Mouse (Mus musculus) common myeloid progenitor, adult 5-6 weeks (primary cell): Measurements from ENCODE around the gene Clic6. TPM values are rescaled to one million over a fixed set of nuclear protein-coding genes. Genes with fewer than 3 reads are reported as not detected.
"Not testable (repeated sequence)": the region's sequence is repeated elsewhere in the genome, so short reads cannot be mapped to it uniquely, and the experiment has no call there.

Experiments used
- ATAC-seq: replicated peaks from 2 replicates; pipeline ENCODE4 v1.8.0; 2016; ENCODE audit warnings: low read depth, mild to moderate bottlenecking, moderate TSS enrichment, inconsistent platforms; ENCODE audit not compliant: poor library complexity, severe bottlenecking
- total RNA-seq: library from RNA; stranded (forward); fragments of 200-1000, 187-1606 nt; gene quantifications from 2 replicates; pipeline ENCODE4 v1.2.3, GENCODE M21; 2017

The Clic6 gene
- total RNA-seq, 1 experiment from 2014 or later: not detected

- no peak for ATAC-seq
These were observed 18.5 kb upstream of the Clic6 start for GRCm38 (mm10) chr16:92467041-92467440.

GRCm38 (mm10) chr16:92468459-92468858 lies 17.1 kb upstream of the Clic6 start:
- ATAC-seq: no peak

- no peak for ATAC-seq
These were observed 14.8 kb upstream of the Clic6 start, which contains the start of gene Rcan1 for GRCm38 (mm10) chr16:92470706-92471105. Gene Rcan1 (minus strand): TSS chr16:92470867.

GRCm38 (mm10) chr16:92472898-92473297 lies 12.6 kb upstream of the Clic6 start:
- no peak for ATAC-seq

GRCm38 (mm10) chr16:92475093-92475860 lies 10.3 kb upstream of the Clic6 start:
- ATAC-seq: 0 out of 2 replicates have a peak, but pooled peaks have one; percentile 44

- ATAC-seq: peak; percentile 73
These were observed 6.9 kb upstream of the Clic6 start for GRCm38 (mm10) chr16:92478561-92479150.

- no peak for ATAC-seq
These were observed 1.6 kb downstream of the Clic6 start for GRCm38 (mm10) chr16:92487086-92487485.

GRCm38 (mm10) chr16:92487489-92487888 lies 2.0 kb downstream of the Clic6 start:
- ATAC-seq: peak; percentile 82

GRCm38 (mm10) chr16:92488456-92488855 lies 2.9 kb downstream of the Clic6 start:
- no peak for ATAC-seq

- no peak for ATAC-seq
These were observed 3.8 kb downstream of the Clic6 start for GRCm38 (mm10) chr16:92489356-92489755.

GRCm38 (mm10) chr16:92497851-92498588 lies 12.5 kb downstream of the Clic6 start:
- peak; percentile 27; the same call in 1 of the 2 replicates for ATAC-seq

- ATAC-seq: peak; percentile 33; the same call in 1 of the 2 replicates
These were observed 13.0 kb downstream of the Clic6 start for GRCm38 (mm10) chr16:92498589-92498981.

GRCm38 (mm10) chr16:92499324-92499723 lies 13.8 kb downstream of the Clic6 start:
- ATAC-seq: no peak

GRCm38 (mm10) chr16:92500534-92500933 lies 15.0 kb downstream of the Clic6 start:
- no peak for ATAC-seq

GRCm38 (mm10) chr16:92503105-92503504 lies 17.6 kb downstream of the Clic6 start:
- ATAC-seq: no peak

- no peak for ATAC-seq
These were observed 22.0 kb downstream of the Clic6 start for GRCm38 (mm10) chr16:92507573-92507972.

- ATAC-seq: peak; percentile 40; the same call in 1 of the 2 replicates
These were observed 25.6 kb downstream of the Clic6 start for GRCm38 (mm10) chr16:92510835-92511772.

- peak; percentile 87 for ATAC-seq
These were observed 26.3 kb downstream of the Clic6 start for GRCm38 (mm10) chr16:92511773-92512391.

GRCm38 (mm10) chr16:92514896-92515295 lies 29.4 kb downstream of the Clic6 start:
- ATAC-seq: not testable (repeated sequence)
